Mouse (Mus musculus): ENCODE results near the gene Edrf1.

- TF ChIP-seq CTCF (IDR thresholded peaks at IDR 0.05; ENCODE audit: borderline replicate concordance, extremely low read depth, insufficient read depth, insufficient read length) = no peak
- no peak for TF ChIP-seq POLR2A (IDR thresholded peaks at IDR 0.05; ENCODE audit: borderline replicate concordance, extremely low read depth, insufficient read depth, insufficient read length, poor library complexity, severe bottlenecking)
Observed at GRCm38 (mm10) chr7:133604427-133605081, 32.8 kb upstream of the Edrf1 start.
